Mouse (Mus musculus) myocyte (in vitro differentiated cells): ENCODE results near the gene Coq8a.

ENCODE experiments used
- CEBPB ChIP-seq: IDR thresholded peaks from 2 replicates; pipeline ENCODE4 v1.6.1; 2011; ENCODE audit warnings: mild to moderate bottlenecking, moderate library complexity; ENCODE audit not compliant: poor library complexity, insufficient read depth, severe bottlenecking
- E2F4 ChIP-seq: IDR thresholded peaks from one replicate; pipeline ENCODE4 v1.6.1; 2011; ENCODE audit warnings: mild to moderate bottlenecking, control low read depth, moderate library complexity; ENCODE audit not compliant: insufficient read depth
- MAX ChIP-seq: IDR thresholded peaks from one replicate; pipeline ENCODE4 v1.6.1; 2011; ENCODE audit warnings: low read depth, mild to moderate bottlenecking, control low read depth
- MYOD1 ChIP-seq, 3 experiments: IDR thresholded peaks; one replicate each; pipeline ENCODE4 v1.6.1; 2011; ENCODE audit warnings: control low read depth in 2 of 3, low read depth in 2 of 3, mild to moderate bottlenecking in 2 of 3, moderate library complexity in 1 of 3; ENCODE audit not compliant: insufficient read length in 2 of 3, control insufficient read depth in 1 of 3
- MYOG ChIP-seq, 3 experiments: IDR thresholded peaks; one replicate each; pipeline ENCODE4 v1.6.1; 2011; ENCODE audit warnings: control low read depth in 2 of 3, low read depth in 2 of 3, mild to moderate bottlenecking in 2 of 3; ENCODE audit not compliant: insufficient read length in 2 of 3, control insufficient read depth in 1 of 3, insufficient read depth in 1 of 3
- POLR2A ChIP-seq: IDR thresholded peaks from one replicate; pipeline ENCODE4 v1.6.1; 2011; ENCODE audit warnings: low read depth, mild to moderate bottlenecking, control low read depth, moderate library complexity; ENCODE audit not compliant: insufficient read length
- POLR2AphosphoS2 ChIP-seq: IDR thresholded peaks from one replicate; pipeline ENCODE4 v1.6.1; 2011; ENCODE audit warnings: low read depth, control low read depth; ENCODE audit not compliant: insufficient read length
- REST ChIP-seq: IDR thresholded peaks from one replicate; pipeline ENCODE4 v1.6.1; 2011; ENCODE audit warnings: mild to moderate bottlenecking, control low read depth, moderate library complexity; ENCODE audit not compliant: insufficient read depth, insufficient read length
- SRF ChIP-seq: IDR thresholded peaks from one replicate; pipeline ENCODE4 v1.6.1; 2011; ENCODE audit warnings: low read depth; ENCODE audit not compliant: control insufficient read depth, insufficient read length
- TCF12 ChIP-seq: IDR thresholded peaks from one replicate; pipeline ENCODE4 v1.6.1; 2011; ENCODE audit warnings: mild to moderate bottlenecking, control low read depth; ENCODE audit not compliant: poor library complexity, insufficient read depth, severe bottlenecking
- USF1 ChIP-seq: IDR thresholded peaks from one replicate; pipeline ENCODE4 v1.6.1; 2011; ENCODE audit warnings: low read depth, mild to moderate bottlenecking, control low read depth, moderate library complexity

GRCm38 (mm10) chr1:180140970-180141369 is 58.4 kb downstream of the Coq8a start:
- TF ChIP-seq POLR2A (no peak), TCF12 (no peak), POLR2AphosphoS2 (no peak), E2F4 (no peak), MAX (no peak), REST (no peak), CEBPB (no peak), MYOD1 (IDR thresholded peaks at IDR 0.05; ENCODE audit: control insufficient read depth in 1 of 3, insufficient read length in 2 of 3, low read depth in 2 of 3) (no peak), SRF (no peak), USF1 (no peak), MYOG (IDR thresholded peaks at IDR 0.05; ENCODE audit: control insufficient read depth in 1 of 3, insufficient read depth in 1 of 3, insufficient read length in 2 of 3, low read depth in 2 of 3) (no peak)
